Mouse (Mus musculus) neural tube, embryonic 11.5 days (tissue): ENCODE results near the gene Amh. TPM values are rescaled to one million over a fixed set of nuclear protein-coding genes. Genes with fewer than 3 reads are reported as not detected.
"Not testable (repeated sequence)": the region's sequence is repeated elsewhere in the genome, so short reads cannot be mapped to it uniquely, and the experiment has no call there.

ENCODE experiments used
- ATAC-seq: fragments of 200-750 bp; cut with Nextera tagmentation; 2 replicates; pipeline ENCODE4 v1.8.0; 2017; ENCODE audit warnings: moderate number of reproducible peaks, mild to moderate bottlenecking, moderate TSS enrichment, moderate library complexity; ENCODE audit not compliant: insufficient read depth, low FRiP score, low TSS enrichment
- DNase-seq: peaks from one replicate; pipeline ENCODE4 v3.0.0-alpha.2; 2015; ENCODE audit warnings: low spot score
- H3K27ac ChIP-seq: fragments of 300-500 bp; sonication (generic); 2 replicates; pipeline ENCODE4 v1.5.1; 2014; ENCODE audit warnings: low read depth, mild to moderate bottlenecking, low read length
- H3K27me3 ChIP-seq: fragments of 300-500 bp; sonication (generic); 2 replicates; pipeline ENCODE4 v1.6.1; 2014; ENCODE audit warnings: mild to moderate bottlenecking, low read length, mixed read lengths; ENCODE audit not compliant: control insufficient read depth, insufficient read depth
- H3K36me3 ChIP-seq: fragments of 300-500 bp; sonication (generic); 2 replicates; pipeline ENCODE4 v1.6.1; 2014; ENCODE audit warnings: mild to moderate bottlenecking, low read length, moderate library complexity, mixed read lengths; ENCODE audit not compliant: control insufficient read depth, insufficient read depth
- H3K4me1 ChIP-seq: fragments of 300-500 bp; sonication (generic); 2 replicates; pipeline ENCODE4 v1.6.1; 2014; ENCODE audit warnings: low read length, mixed read lengths; ENCODE audit not compliant: control insufficient read depth, insufficient read depth
- H3K4me2 ChIP-seq: fragments of 300-500 bp; sonication (generic); 2 replicates; pipeline ENCODE4 v1.6.1; 2014; ENCODE audit warnings: low read depth, mild to moderate bottlenecking, moderate library complexity
- H3K4me3 ChIP-seq: fragments of 300-500 bp; sonication (generic); 2 replicates; pipeline ENCODE4 v1.5.1; 2014; ENCODE audit warnings: low read depth, low read length
- H3K9ac ChIP-seq: fragments of 300-500 bp; sonication (generic); 2 replicates; pipeline ENCODE4 v1.6.1; 2014; ENCODE audit warnings: mild to moderate bottlenecking, low read length
- H3K9me3 ChIP-seq: fragments of 300-500 bp; sonication (generic); 2 replicates; pipeline ENCODE4 v1.6.1; 2016; ENCODE audit warnings: low read length; ENCODE audit not compliant: control insufficient read depth
- WGBS: fragments of 180-500 bp; shearing (Covaris S2); extraction: QIAGEN DNeasy Blood & Tissue Kit; methylation state at CpG from one replicate; pipeline ENCODE4 v1.1.7; 2014; 5-methylcytosine and 5-hydroxymethylcytosine counted together
- polyA plus RNA-seq: library from polyadenylated mRNA; unstranded; fragments of >200 nt; fragmentation: Nextera tagmentation; extraction: Ambion mirVana; gene quantifications from 2 replicates; pipeline ENCODE4 v1.2.1, GENCODE M21; 2014

Gene Amh
- polyA plus RNA-seq, 1 experiment from 2014 or later: not detected

GRCm38 (mm10) chr10:80826151-80827062 is 21.4 kb downstream of the Amh start, which contains the start of gene Oaz1:
TSS of gene Oaz1 (plus strand) at chr10:80826656.
- Histone ChIP-seq H3K4me1 (peaks cover 14% of the 10 kb centered on the region), H3K36me3 (peaks cover 4% of the 10 kb centered on the region), H3K27me3 (no peaks in the 10 kb centered on the region), H3K27ac (peak within 1 kb of the TSS; percentile 76), H3K9ac (peak within 1 kb of the TSS; percentile 92), H3K4me2 (peak within 1 kb of the TSS; percentile 96), H3K4me3 (peak within 1 kb of the TSS; percentile 81), H3K9me3 (no peaks in the 10 kb centered on the region)
- ATAC-seq (peak; percentile 95), DNase-seq (peak; percentile 99)
- under 1% methylated on average over 74 of the region's 82 CpGs for WGBS

- 9% methylated on average over 29 of the region's 29 CpGs for WGBS
- ATAC-seq (no peak), DNase-seq (no peak)
- peaks cover 16% of the 10 kb centered on the region for H3K4me1 ChIP-seq
- H3K9me3 ChIP-seq: no peaks in the 10 kb centered on the region
- peak overlapping the region; percentile 92 for H3K9ac ChIP-seq
- H3K36me3 ChIP-seq: peaks cover 4% of the 10 kb centered on the region
- H3K27ac ChIP-seq: peak overlapping the region; percentile 76
- H3K4me2 ChIP-seq: peak overlapping the region; percentile 96
- peak overlapping the region; percentile 81 for H3K4me3 ChIP-seq
- no peaks in the 10 kb centered on the region for H3K27me3 ChIP-seq
Measured at GRCm38 (mm10) chr10:80827063-80827869, 22.2 kb downstream of the Amh start.

GRCm38 (mm10) chr10:80827870-80828420 is 22.9 kb downstream of the Amh start:
- H3K27ac ChIP-seq: no peak overlapping the region
- no peaks in the 10 kb centered on the region for H3K27me3 ChIP-seq
- peak overlapping the region; percentile 96 for H3K4me2 ChIP-seq
- ATAC-seq (no peak), DNase-seq (no peak)
- peak overlapping the region; percentile 92 for H3K9ac ChIP-seq
- H3K36me3 ChIP-seq: peaks cover 4% of the 10 kb centered on the region
- peaks cover 16% of the 10 kb centered on the region for H3K4me1 ChIP-seq
- 84% methylated on average over 9 of the region's 10 CpGs for WGBS
- peak overlapping the region; percentile 81 for H3K4me3 ChIP-seq
- no peaks in the 10 kb centered on the region for H3K9me3 ChIP-seq

- not testable (repeated sequence) for H3K9me3 ChIP-seq, H3K27ac ChIP-seq, H3K27me3 ChIP-seq, DNase-seq, H3K4me2 ChIP-seq, H3K36me3 ChIP-seq, ATAC-seq, H3K9ac ChIP-seq
- peaks cover 16% of the 10 kb centered on the region for H3K4me1 ChIP-seq
- 90% methylated on average over 9 of the region's 9 CpGs for WGBS
- 0 out of 2 replicates have a peak overlapping the region, but pooled peaks have one; percentile 0 for H3K4me3 ChIP-seq
Measured at GRCm38 (mm10) chr10:80828587-80828986, 23.5 kb downstream of the Amh start.

- H3K4me1 ChIP-seq: peaks cover 16% of the 10 kb centered on the region
Measured at GRCm38 (mm10) chr10:80829359-80830278, 24.6 kb downstream of the Amh start.

DNA sequence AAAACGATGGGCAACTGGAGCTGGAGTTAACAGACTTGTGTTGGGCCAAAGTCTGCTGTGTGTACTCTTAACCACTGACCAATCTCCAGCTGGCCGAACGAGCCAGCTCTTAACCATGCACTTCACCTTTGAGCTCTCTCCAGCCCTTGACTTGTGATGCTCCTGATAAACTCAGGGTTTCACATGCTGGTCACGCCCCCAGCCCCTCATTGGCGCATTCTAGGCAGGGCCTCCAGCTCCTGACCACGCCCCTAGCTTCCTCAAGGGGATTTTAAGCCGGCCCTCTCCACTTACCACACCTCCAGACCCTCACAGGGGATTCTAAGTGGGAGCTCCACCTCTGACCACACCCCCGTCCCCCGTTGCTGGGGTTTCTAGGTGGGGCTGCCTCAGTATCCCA is 26.1 kb downstream of the Amh start:
- no peak overlapping the region for H3K27ac ChIP-seq
- H3K27me3 ChIP-seq: peaks cover 26% of the 10 kb centered on the region
- DNase-seq (peak; percentile 72), ATAC-seq (no peak)
- H3K4me2 ChIP-seq: peak overlapping the region; percentile 5; the same call in 1 of the 2 replicates
- peaks cover 16% of the 10 kb centered on the region for H3K4me1 ChIP-seq
- 4% methylated on average over 9 of the region's 9 CpGs for WGBS
- peaks cover 4% of the 10 kb centered on the region for H3K36me3 ChIP-seq
- no peaks in the 10 kb centered on the region for H3K9me3 ChIP-seq
- H3K4me3 ChIP-seq: no peak overlapping the region
- no peak overlapping the region for H3K9ac ChIP-seq

More at GRCm38 (mm10) chr10:80829359-80830278, 24.6 kb downstream of the Amh start:
- no peak overlapping the region for H3K4me3 ChIP-seq
- WGBS: 77% methylated on average over 1 of the region's 1 CpGs
- no peak for DNase-seq
- no peak overlapping the region for H3K9ac ChIP-seq
- H3K9me3 ChIP-seq: no peaks in the 10 kb centered on the region
- H3K4me2 ChIP-seq: 0 out of 2 replicates have a peak overlapping the region, but pooled peaks have one; percentile 1
- peaks cover 4% of the 10 kb centered on the region for H3K36me3 ChIP-seq
- H3K27me3 ChIP-seq: peaks cover 13% of the 10 kb centered on the region
- ATAC-seq: no peak
- H3K27ac ChIP-seq: no peak overlapping the region

DNA sequence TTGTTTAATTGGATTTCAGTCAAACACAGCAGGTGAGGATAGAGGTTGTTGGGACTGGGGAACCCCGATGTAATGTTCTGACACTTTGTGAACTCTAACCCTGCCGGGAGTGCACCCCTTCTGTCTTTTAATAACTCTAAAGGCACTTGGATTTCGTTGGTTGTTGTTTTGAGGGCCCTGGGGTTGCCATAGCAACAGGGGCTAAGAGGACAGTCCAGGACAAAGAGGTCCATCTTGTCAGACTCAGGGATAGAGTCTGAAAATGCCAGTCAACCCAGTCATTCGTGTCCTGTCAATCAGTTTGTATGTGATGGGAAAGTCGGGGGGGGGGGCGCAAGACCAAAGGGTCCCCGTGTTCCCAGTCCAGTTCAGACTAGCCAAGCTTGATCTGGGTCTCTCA is 27.8 kb downstream of the Amh start:
- 65% methylated on average over 7 of the region's 7 CpGs for WGBS
- Histone ChIP-seq H3K4me2 (no peak overlapping the region), H3K27me3 (peaks cover 29% of the 10 kb centered on the region), H3K9ac (no peak overlapping the region), H3K36me3 (peaks cover 4% of the 10 kb centered on the region), H3K4me1 (peaks cover 10% of the 10 kb centered on the region), H3K4me3 (no peak overlapping the region), H3K9me3 (no peaks in the 10 kb centered on the region), H3K27ac (no peak overlapping the region)
- DNase-seq: no peak
- no peak for ATAC-seq
